Mouse (Mus musculus): ENCODE measurements around the gene Gm973.

Gm973 gene

GRCm38 (mm10) chr1:59540537-59541148 lies 24.6 kb downstream of the Gm973 start:
- ATAC-seq (ENCODE audit: insufficient number of reproducible peaks, low FRiP score, low TSS enrichment): no peak

- 0 out of 2 replicates have a peak, but pooled peaks have one; percentile 52 for ATAC-seq (ENCODE audit: insufficient number of reproducible peaks, low FRiP score, low TSS enrichment)
Observed at GRCm38 (mm10) chr1:59541271-59542020, 25.4 kb downstream of the Gm973 start.

DNA sequence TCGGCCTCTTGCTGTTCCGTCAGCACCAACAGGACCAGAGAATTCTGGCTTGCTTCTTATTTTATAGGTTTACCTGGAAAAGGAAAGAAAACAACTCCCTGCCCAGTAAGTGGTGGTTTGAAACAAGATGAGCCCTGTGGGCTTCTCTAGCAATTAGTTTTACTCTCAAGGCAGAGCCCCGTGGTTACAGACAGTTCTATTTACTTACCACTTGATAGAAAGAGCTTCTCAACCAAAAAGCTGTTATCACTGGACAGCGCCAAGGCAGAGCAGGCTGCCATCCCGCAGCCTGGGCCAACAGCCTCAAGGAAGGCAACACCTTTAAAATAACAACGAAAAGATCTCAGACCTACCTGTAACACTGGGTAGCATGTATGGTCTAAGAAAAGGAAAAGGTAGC lies 26.2 kb downstream of the Gm973 start:
- no peak for ATAC-seq (ENCODE audit: insufficient number of reproducible peaks, low FRiP score, low TSS enrichment)

DNA sequence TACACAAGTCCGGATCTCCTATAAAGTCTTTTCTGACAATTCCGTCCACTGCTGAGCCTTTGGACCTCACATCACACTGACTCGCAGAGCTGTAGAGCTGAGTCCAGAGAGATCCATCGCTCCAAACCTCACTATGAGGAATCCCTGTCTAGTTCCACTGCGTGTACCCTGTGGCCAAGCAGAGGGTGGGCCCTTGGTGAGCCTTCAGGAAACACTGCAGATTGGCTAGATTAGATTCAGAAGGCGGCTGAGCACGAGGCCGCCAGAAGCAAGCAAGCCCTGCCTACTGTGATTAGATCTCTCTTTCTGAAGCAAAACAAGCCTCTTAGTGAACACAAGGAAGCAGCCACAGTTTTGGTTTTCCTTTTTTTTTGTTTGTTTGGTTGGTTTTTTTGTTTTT lies 27.8 kb downstream of the Gm973 start:
- no peak for ATAC-seq (ENCODE audit: insufficient number of reproducible peaks, low FRiP score, low TSS enrichment)

- no peak for ATAC-seq (ENCODE audit: insufficient number of reproducible peaks, low FRiP score, low TSS enrichment)
Observed at GRCm38 (mm10) chr1:59548486-59548885, 32.4 kb downstream of the Gm973 start.

GRCm38 (mm10) chr1:59549036-59549675 lies 33.1 kb downstream of the Gm973 start:
- no peak for ATAC-seq (ENCODE audit: insufficient number of reproducible peaks, low FRiP score, low TSS enrichment)

GRCm38 (mm10) chr1:59550227-59550626 lies 34.2 kb downstream of the Gm973 start:
- ATAC-seq (ENCODE audit: insufficient number of reproducible peaks, low FRiP score, low TSS enrichment): no peak

DNA sequence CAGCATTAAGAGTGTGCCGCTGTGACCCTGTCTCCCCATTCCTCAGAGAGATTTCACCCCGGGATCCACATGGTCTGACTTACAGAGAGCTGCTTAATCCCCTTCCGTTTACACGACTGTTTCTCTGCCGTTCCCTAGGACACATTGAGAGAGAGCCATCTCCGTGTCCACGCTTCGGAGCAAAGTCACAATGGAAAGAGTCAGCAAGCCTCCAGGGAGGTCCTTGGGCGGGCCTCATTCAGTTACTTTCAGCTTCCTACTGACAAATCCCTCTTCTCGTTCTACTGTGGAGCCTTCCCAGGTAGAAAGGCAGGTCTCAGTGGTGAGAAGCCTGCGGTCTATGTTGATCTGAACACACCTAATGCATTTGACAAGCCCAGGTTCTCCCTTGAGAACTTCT lies 34.9 kb downstream of the Gm973 start:
- ATAC-seq (ENCODE audit: insufficient number of reproducible peaks, low FRiP score, low TSS enrichment): no peak

DNA sequence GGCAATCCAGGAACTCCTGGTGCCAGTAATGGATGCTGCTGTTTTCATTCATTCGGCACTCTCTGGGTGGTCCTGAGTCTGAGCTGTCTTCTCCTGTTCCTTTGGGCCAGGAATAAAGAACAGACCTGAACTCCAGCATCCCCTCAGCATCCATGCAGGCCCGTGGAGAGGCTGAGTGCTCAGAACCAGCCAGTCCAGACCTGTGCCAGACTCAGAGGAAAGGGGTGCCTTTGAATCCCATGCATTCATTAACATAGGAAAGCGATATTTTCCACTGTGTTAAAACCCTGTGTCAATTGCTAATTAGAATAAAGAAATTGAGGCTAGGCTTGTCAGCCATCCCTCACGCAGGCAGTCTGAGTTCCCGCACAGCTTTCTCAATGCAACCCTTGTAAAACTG lies 37.6 kb downstream of the Gm973 start:
- ATAC-seq (ENCODE audit: insufficient number of reproducible peaks, low FRiP score, low TSS enrichment): no peak

DNA sequence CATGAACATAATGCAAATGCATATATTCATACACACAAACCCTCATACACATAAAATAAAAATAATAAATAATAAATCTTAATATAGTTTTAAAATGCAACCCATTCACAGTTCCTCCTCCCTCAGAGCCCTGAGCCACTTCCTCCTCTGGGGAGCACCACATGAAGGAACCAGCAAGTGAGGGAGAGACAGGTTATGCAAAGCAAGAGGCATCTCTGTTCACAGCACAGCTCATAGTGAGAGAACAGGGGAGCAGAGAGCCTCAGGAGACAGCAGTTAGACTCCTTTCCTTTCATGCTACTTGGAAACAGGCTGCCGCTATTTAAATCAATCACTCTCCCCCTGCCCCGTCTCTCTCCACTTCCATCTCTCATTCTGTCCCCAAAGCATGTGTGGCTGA lies 47.5 kb downstream of the Gm973 start:
- no peak for ATAC-seq (ENCODE audit: insufficient number of reproducible peaks, low FRiP score, low TSS enrichment)

GRCm38 (mm10) chr1:59565804-59566203 lies 49.7 kb downstream of the Gm973 start:
- ATAC-seq (ENCODE audit: insufficient number of reproducible peaks, low FRiP score, low TSS enrichment): no peak

- peak; percentile 16 for ATAC-seq (ENCODE audit: insufficient number of reproducible peaks, low FRiP score, low TSS enrichment)
Observed at GRCm38 (mm10) chr1:59566281-59566680, 50.2 kb downstream of the Gm973 start.

DNA sequence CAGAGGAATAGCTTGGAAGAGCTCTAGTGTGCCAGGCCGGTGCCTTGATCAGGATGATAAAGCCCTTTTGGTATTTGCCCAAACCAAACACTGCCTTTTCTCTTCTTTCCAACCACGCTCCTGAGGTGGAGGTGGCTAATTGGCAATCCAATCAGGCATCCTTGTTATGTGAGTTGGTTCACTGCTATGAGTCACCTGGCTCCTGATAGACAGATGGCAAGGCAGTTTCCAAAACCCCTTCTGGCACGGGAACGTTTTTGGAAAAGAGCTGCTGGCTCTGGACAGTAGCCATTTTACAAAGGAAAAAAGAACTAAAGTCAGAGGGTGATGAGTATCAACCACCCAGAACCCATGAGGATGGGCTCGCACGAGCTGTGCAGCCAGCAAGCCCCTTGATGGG lies 50.9 kb downstream of the Gm973 start:
- ATAC-seq (ENCODE audit: insufficient number of reproducible peaks, low FRiP score, low TSS enrichment): peak; percentile 89

- peak; percentile 39; the same call in 1 of the 2 replicates for ATAC-seq (ENCODE audit: insufficient number of reproducible peaks, low FRiP score, low TSS enrichment)
Observed at GRCm38 (mm10) chr1:59567521-59567920, 51.5 kb downstream of the Gm973 start.

DNA sequence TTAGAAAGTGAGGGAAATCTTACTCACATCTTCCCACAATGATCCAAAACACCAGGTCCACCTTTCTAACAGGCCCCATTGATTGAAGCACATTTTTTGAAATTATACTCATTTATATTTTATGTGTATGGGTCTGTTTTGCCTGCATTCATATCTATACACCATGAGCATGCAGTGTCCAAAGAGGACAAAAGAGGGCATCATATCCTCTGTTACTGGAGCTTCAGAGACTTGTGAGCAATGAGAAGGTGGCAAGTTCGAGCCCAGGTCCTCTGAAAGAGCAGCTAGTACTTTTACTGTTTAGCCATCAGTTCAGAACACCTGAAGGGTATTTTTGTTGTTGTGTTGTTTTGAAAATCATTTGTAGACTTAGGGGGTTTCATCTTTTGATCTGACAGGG lies 52.2 kb downstream of the Gm973 start:
- no peak for ATAC-seq (ENCODE audit: insufficient number of reproducible peaks, low FRiP score, low TSS enrichment)

DNA sequence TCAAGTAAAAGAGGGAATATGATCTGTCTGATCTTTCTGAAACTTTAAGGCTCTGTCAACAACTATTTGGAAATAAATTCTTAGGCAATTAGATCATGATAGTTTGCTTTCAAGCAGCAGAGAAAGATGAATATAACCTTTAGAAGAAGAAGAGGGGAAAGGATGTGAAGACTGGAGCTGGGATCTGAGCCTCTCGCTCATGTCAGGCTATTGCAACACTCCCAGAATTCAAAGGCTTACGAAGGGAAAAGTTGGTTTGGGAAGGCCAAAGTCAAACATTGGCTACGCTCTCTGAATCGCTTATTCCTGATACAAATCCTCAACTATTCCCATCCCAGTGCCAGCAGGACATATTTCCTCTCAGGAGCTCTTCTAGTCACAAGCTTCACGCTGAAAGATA lies 53.2 kb downstream of the Gm973 start:
- no peak for ATAC-seq (ENCODE audit: insufficient number of reproducible peaks, low FRiP score, low TSS enrichment)

DNA sequence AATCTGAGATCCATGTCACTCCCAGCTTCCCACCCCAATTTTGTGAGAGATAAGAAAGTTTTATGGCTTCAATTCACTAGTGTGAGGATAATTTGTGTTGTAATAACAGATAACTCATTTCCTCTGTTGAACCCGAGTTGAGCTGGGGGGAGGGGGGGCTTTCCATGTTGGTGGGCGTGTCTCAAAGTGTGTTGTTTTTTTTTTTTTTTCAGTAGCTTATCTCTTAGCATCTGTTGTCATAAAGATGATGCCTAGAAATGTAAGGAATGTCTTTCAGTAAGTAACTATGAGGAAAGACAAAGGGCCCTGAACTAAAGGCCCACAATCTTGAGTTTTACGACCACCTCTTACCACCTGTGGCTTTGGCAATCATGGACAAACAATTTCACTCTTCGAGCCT lies 54.7 kb downstream of the Gm973 start:
- ATAC-seq (ENCODE audit: insufficient number of reproducible peaks, low FRiP score, low TSS enrichment): no peak

GRCm38 (mm10) chr1:59571502-59571901 lies 55.4 kb downstream of the Gm973 start:
- no peak for ATAC-seq (ENCODE audit: insufficient number of reproducible peaks, low FRiP score, low TSS enrichment)

GRCm38 (mm10) chr1:59573843-59574242 lies 57.8 kb downstream of the Gm973 start:
- ATAC-seq (ENCODE audit: insufficient number of reproducible peaks, low FRiP score, low TSS enrichment): no peak

DNA sequence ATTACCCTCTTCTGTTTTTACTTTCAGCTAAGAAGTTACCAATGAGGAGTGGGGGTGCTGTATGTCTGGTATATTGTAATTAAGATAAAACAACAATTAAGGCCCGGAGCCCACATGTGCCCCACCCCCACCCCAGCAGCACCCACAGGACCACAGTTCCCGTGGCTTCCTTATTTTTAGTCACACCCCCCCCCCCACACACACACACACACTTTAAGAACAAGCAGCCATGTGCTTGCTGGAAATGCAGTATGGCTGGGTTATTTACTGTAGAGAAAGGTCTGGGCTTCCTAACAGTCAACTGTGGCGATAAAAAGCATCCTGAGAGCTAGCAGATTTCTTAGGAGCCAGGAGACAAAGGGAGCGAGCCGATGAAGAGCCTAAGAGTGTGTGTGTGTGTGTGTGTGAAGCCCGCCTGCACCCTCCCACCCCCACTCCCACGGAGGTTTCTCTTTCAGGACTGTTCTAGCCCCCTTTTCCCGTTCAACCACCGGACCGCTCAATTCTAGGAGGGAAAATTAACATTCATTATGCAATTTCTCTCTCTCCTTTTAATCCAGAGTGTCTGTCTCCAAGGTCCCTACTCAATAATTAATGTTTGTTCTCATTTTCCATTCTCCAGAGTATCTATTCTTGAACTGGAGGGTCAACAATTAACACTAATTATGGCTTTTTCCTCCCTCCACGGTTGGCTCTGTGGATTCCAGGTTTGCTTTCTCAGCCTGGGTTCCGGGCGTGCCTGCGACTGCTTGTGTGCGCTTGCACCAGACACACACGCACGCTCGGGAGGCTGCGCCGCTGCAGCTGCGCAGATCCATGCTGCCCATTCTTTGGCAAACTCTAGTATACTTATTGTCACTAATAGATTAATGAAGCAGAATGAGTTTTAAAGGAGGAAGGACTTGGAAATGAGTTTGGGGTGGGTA lies 58.5 kb downstream of the Gm973 start:
- ATAC-seq (ENCODE audit: insufficient number of reproducible peaks, low FRiP score, low TSS enrichment): no peak

GRCm38 (mm10) chr1:59578770-59579169 lies 62.7 kb downstream of the Gm973 start:
- ATAC-seq (ENCODE audit: insufficient number of reproducible peaks, low FRiP score, low TSS enrichment): no peak
